Mouse (Mus musculus) right cerebral cortex, postnatal 14 days (tissue): Measurements from ENCODE around the gene Rab30.
"Not testable (repeated sequence)": the region's sequence is repeated elsewhere in the genome, so short reads cannot be mapped to it uniquely, and the experiment has no call there.

Experiments
- DNase-seq: peaks from one replicate; pipeline ENCODE4 v3.0.0; 2022

The Rab30 gene

GRCm38 (mm10) chr7:92758067-92758466, 16.7 kb downstream of the Rab30 start:
- DNase-seq, result no peak

GRCm38 (mm10) chr7:92760651-92761050, 19.2 kb downstream of the Rab30 start:
- DNase-seq, result no peak

GRCm38 (mm10) chr7:92761161-92761560, 19.8 kb downstream of the Rab30 start:
- no peak for DNase-seq

- DNase-seq, result no peak
Measured at GRCm38 (mm10) chr7:92765426-92765825, 24.0 kb downstream of the Rab30 start.

GRCm38 (mm10) chr7:92766096-92767090, 25.0 kb downstream of the Rab30 start:
- peak; percentile 18 for DNase-seq

- DNase-seq, result not testable (repeated sequence)
Measured at GRCm38 (mm10) chr7:92768116-92768515, 26.7 kb downstream of the Rab30 start.

GRCm38 (mm10) chr7:92768859-92769258, 27.5 kb downstream of the Rab30 start:
- no peak for DNase-seq

GRCm38 (mm10) chr7:92773006-92773405, 31.6 kb downstream of the Rab30 start:
- no peak for DNase-seq

GRCm38 (mm10) chr7:92773596-92773995, 32.2 kb downstream of the Rab30 start:
- no peak for DNase-seq

- no peak for DNase-seq
Measured at GRCm38 (mm10) chr7:92774741-92775140, 33.3 kb downstream of the Rab30 start.

- no peak for DNase-seq
Measured at GRCm38 (mm10) chr7:92775703-92776102, 34.3 kb downstream of the Rab30 start.

GRCm38 (mm10) chr7:92776647-92777046, 35.2 kb downstream of the Rab30 start:
- DNase-seq, result no peak

GRCm38 (mm10) chr7:92777108-92777973, 35.9 kb downstream of the Rab30 start:
- DNase-seq, result peak; percentile 49

GRCm38 (mm10) chr7:92779058-92779457, 37.7 kb downstream of the Rab30 start:
- DNase-seq, result no peak

- no peak for DNase-seq
Measured at GRCm38 (mm10) chr7:92781361-92781760, 40.0 kb downstream of the Rab30 start.

GRCm38 (mm10) chr7:92781948-92782347, 40.5 kb downstream of the Rab30 start:
- DNase-seq, result no peak

- DNase-seq, result no peak
Measured at GRCm38 (mm10) chr7:92782511-92782910, 41.1 kb downstream of the Rab30 start.

- DNase-seq, result no peak
Measured at GRCm38 (mm10) chr7:92783166-92783806, 41.9 kb downstream of the Rab30 start.

GRCm38 (mm10) chr7:92783914-92784313, 42.5 kb downstream of the Rab30 start:
- DNase-seq, result no peak

GRCm38 (mm10) chr7:92795749-92796148, 54.3 kb downstream of the Rab30 start:
- DNase-seq, result no peak

- DNase-seq, result no peak
Measured at GRCm38 (mm10) chr7:92796813-92797212, 55.4 kb downstream of the Rab30 start.

- no peak for DNase-seq
Measured at GRCm38 (mm10) chr7:92799665-92800595, 58.5 kb downstream of the Rab30 start.
